ENCODE assay signal across 13 mouse cellular contexts in the genomic region with DNA sequence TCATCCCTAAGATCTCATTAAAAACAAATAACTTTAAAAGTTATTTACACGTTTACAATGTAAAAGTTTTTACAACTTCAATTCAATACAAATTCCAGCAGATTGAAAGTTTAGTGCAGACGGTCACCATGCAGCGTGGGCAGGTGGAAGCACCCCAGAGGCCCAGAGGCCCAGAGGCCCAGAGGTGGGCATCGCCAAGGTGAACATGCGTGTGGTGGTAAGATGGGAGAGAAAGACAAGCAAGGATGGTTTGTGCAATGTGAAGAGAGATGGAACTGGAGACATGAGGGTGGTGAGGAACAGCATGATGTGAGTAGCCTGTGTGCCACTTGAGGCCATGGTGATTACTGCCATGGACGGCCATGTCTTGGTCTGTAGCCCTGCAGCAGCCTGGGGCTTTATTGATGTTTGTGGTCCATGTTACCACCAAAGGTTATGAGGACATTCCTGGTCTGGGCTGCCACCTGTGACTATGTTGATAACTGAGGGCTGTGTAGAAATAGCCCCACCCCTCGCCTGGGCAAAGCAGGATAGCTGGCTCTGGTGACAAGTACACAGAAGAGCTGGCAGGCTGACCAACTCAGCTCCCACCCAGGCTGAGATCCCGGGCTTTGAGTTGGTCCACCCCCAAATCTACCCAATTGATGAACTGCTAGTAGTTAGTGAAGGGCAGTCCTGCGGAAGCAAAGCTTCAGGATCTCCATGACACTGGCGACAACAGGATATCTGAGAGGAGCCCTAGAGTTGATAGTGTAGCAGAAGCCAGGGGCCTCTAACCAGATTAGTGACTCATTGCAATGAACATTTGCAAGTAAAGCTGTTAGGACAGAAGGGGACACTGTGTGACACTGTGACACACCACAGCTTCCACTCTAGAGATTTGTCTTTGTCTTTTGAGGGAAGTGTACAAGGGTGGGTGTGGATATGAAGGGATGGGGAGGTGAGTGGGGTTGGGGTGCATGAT. TPM values are rescaled to one million over a fixed set of nuclear protein-coding genes. Genes with fewer than 3 reads are reported as not detected.
DNase-seq lines count a peak whose midpoint lies in the region; ATAC-seq and TF ChIP-seq lines count a peak whose summit lies in the region.
"Had no signal": no experiment of that assay in that cellular context is flagged by ENCODE, and none has a peak within 500 bp of the region (broad histone marks: within the 10 kb centered on the region; RNA-seq: fewer than 3 reads in every experiment).

No protein-coding gene starts in this region.

- no peak overlapping the region for H3K4me2 ChIP-seq in lung, embryonic 16.5 days (ENCODE audit: low read depth, low read length)
- H3K4me2 ChIP-seq in intestine, postnatal 0 days (replicated peaks; ENCODE audit: low read depth): no peak overlapping the region

- no peaks in the 10 kb centered on the region for H3K4me1 ChIP-seq in lung, embryonic 16.5 days (replicated peaks; ENCODE audit: control insufficient read depth, insufficient read depth, low read length)
- 0 out of 2 replicates have a peak, but pooled peaks cover 9% of the 10 kb centered on the region for H3K4me1 ChIP-seq in intestine, postnatal 0 days (replicated peaks; ENCODE audit: control insufficient read depth, insufficient read depth, low read length)

- no peak for TF ChIP-seq CTCF in intestine, postnatal 0 days (IDR thresholded peaks at IDR 0.05; ENCODE audit: low read depth)

- WGBS in lung, embryonic 16.5 days: 85% methylated on average over 10 of the region's 10 CpGs
- WGBS in intestine, postnatal 0 days: 75% methylated on average over 10 of the region's 10 CpGs

- peak; percentile 20; the same call in 1 of the 2 replicates for ATAC-seq in lung, embryonic 16.5 days (ENCODE audit: low read depth)
- peak; percentile 93 for ATAC-seq in erythroid progenitor cell, adult 5-6 weeks (replicated peaks; ENCODE audit: low FRiP score, poor library complexity, severe bottlenecking)
- peak; percentile 62 for ATAC-seq in intestine, postnatal 0 days
- ATAC-seq in inflammation-experienced regulatory T-cells, adult 6 months: no peak
- ATAC-seq: forebrain, embryonic 16.5 days had no signal

- H3K36me3 ChIP-seq in lung, embryonic 16.5 days (ENCODE audit: control insufficient read depth, insufficient read depth, low read length): no peaks in the 10 kb centered on the region
- no peaks in the 10 kb centered on the region for H3K36me3 ChIP-seq in intestine, postnatal 0 days (ENCODE audit: control insufficient read depth, insufficient read depth)

- no peak for DNase-seq in lung, postnatal 10 days
- peak; percentile 65 to 82 for DNase-seq in spleen, postnatal 36 days (ENCODE audit: low spot score in 2 of 2)
- no peak for DNase-seq in thymus, postnatal 14 days
- no peak for DNase-seq in ovary, postnatal 10 days (ENCODE audit: low spot score)
- DNase-seq: adrenal gland, adult 2 months; cerebellum, adult 9-10 months; kidney, adult 8-10 months; right cerebral cortex, adult 18-20 months had no signal

- no peak overlapping the region for H3K9ac ChIP-seq in lung, embryonic 16.5 days (ENCODE audit: low read length)
- H3K9ac ChIP-seq in intestine, postnatal 0 days (ENCODE audit: low read depth, low read length): no peak overlapping the region

- H3K27me3 ChIP-seq in lung, embryonic 16.5 days (ENCODE audit: control insufficient read depth, insufficient read depth, low read depth, low read length): no peaks in the 10 kb centered on the region
- H3K27me3 ChIP-seq in intestine, postnatal 0 days (replicated peaks; ENCODE audit: control insufficient read depth, insufficient read depth, low read length): no peaks in the 10 kb centered on the region

- H3K4me3 ChIP-seq in lung, embryonic 16.5 days (ENCODE audit: low read length): no peak overlapping the region
- no peak overlapping the region for H3K4me3 ChIP-seq in intestine, postnatal 0 days (ENCODE audit: low read depth, low read length)

- no peak overlapping the region for H3K27ac ChIP-seq in lung, embryonic 16.5 days (ENCODE audit: low read length)
- H3K27ac ChIP-seq in intestine, postnatal 0 days (ENCODE audit: low read depth, low read length): peak overlapping the region; percentile 71

- H3K9me3 ChIP-seq in lung, embryonic 16.5 days (ENCODE audit: control insufficient read depth, low read length): no peaks in the 10 kb centered on the region
- no peaks in the 10 kb centered on the region for H3K9me3 ChIP-seq in intestine, postnatal 0 days (ENCODE audit: control insufficient read depth)

RNA-seq across cellular contexts. Expression of gene Tfdp2, which starts 45.3 kb away (rescaled TPM):
- 39.2 and 42.5 TPM in 2 replicates for polyA plus RNA-seq in lung, embryonic 16.5 days (2015; fragmentation: Nextera tagmentation; extraction: Ambion mirVana)
- total RNA-seq in erythroid progenitor cell, adult 5-6 weeks (2015; ENCODE audit: low replicate concordance): 345 and 410 TPM in 2 replicates
- 531 and 538 TPM in 2 replicates for total RNA-seq in erythroid progenitor cell, adult 5-6 weeks (2017; ENCODE audit: low replicate concordance)
- polyA plus RNA-seq in intestine, postnatal 0 days (2015; fragmentation: Nextera tagmentation; extraction: Ambion mirVana): 42.9 and 43.2 TPM in 2 replicates
- polyA plus RNA-seq in inflammation-experienced regulatory T-cells, adult 6 months (2017; shearing (Covaris generic)): 10 to 100 TPM in 1 of 3 experiments, 1 to 10 TPM in 2; 8.7 to 12.1 (median 9.5) TPM

Comparison
In these comparisons a context has a peak if more than half of its experiments do, and no peak if none do; other contexts are left out.
1. DNase-seq: peak in spleen, postnatal 36 days (2 of 2); none in lung, postnatal 10 days (single experiment), thymus, postnatal 14 days (single experiment) and ovary, postnatal 10 days (single experiment).